Mouse (Mus musculus) brain, embryonic 14.5 days (tissue): ENCODE measurements at regions not wholly inside any gene's neighbourhood (a gene's known extent, or its start where the extent isn't known, plus 50 kb on each side); places are given as distances from the start of the nearest gene placed in this dataset.

Source experiments
- CTCF ChIP-seq: fragments of 200-500 bp; IDR thresholded peaks from 2 replicates; pipeline ENCODE4 v1.5.1; 2012; ENCODE audit warnings: inconsistent platforms, mild to moderate bottlenecking, moderate library complexity, borderline replicate concordance; ENCODE audit not compliant: insufficient read depth, insufficient read length; ENCODE audit errors: extremely low read depth
- POLR2A ChIP-seq: fragments of 200-500 bp; IDR thresholded peaks from 2 replicates; pipeline ENCODE4 v1.6.1; 2012; ENCODE audit warnings: mild to moderate bottlenecking, inconsistent platforms, borderline replicate concordance; ENCODE audit not compliant: poor library complexity, insufficient read depth, insufficient read length, severe bottlenecking; ENCODE audit errors: extremely low read depth

GRCm38 (mm10) chr8:66759716-66760115, 62.7 kb downstream of the Npy1r start:
- TF ChIP-seq CTCF (no peak), POLR2A (no peak)
